Mouse (Mus musculus) lung, postnatal 0 days (tissue): ENCODE results near the gene Nudt4. TPM values are rescaled to one million over a fixed set of nuclear protein-coding genes. Genes with fewer than 3 reads are reported as not detected.
A peak's percentile ranks its signal among the peaks of the same experiment; 100 is the strongest.

Experiments used
- ATAC-seq: fragments of 200-750 bp; cut with Nextera tagmentation; 2 replicates; pipeline ENCODE4 v1.8.0; 2017; ENCODE audit warnings: moderate library complexity
- DNase-seq: peaks from one replicate; pipeline ENCODE4 v3.0.0-alpha.2; 2016; ENCODE audit warnings: low spot score
- H3K27ac ChIP-seq: fragments of 300-500 bp; sonication (generic); 2 replicates; pipeline ENCODE4 v1.5.1; 2014; ENCODE audit warnings: antibody characterized with exemption, mild to moderate bottlenecking, low read length, mixed read lengths
- H3K27me3 ChIP-seq: fragments of 300-500 bp; sonication (generic); replicated peaks from 2 replicates; pipeline ENCODE4 v1.6.1; 2014; ENCODE audit warnings: low read length, mixed read lengths; ENCODE audit not compliant: insufficient read depth
- H3K36me3 ChIP-seq: fragments of 300-500 bp; sonication (generic); 2 replicates; pipeline ENCODE4 v1.6.1; 2014; ENCODE audit warnings: low read length, mixed read lengths; ENCODE audit not compliant: insufficient read depth
- H3K4me1 ChIP-seq: fragments of 300-500 bp; sonication (generic); 2 replicates; pipeline ENCODE4 v1.6.1; 2014; ENCODE audit warnings: antibody characterized with exemption, low read depth, low read length, mixed read lengths; ENCODE audit not compliant: insufficient read depth
- H3K4me2 ChIP-seq: fragments of 300-500 bp; sonication (generic); replicated peaks from 2 replicates; pipeline ENCODE4 v1.6.1; 2014; ENCODE audit warnings: low read depth, mild to moderate bottlenecking, low read length, moderate library complexity, mixed read lengths
- H3K4me3 ChIP-seq: fragments of 300-500 bp; sonication (generic); 2 replicates; pipeline ENCODE4 v1.5.1; 2014; ENCODE audit warnings: low read depth, low read length
- H3K9ac ChIP-seq: fragments of 300-500 bp; sonication (generic); replicated peaks from 2 replicates; pipeline ENCODE4 v1.6.1; 2014; ENCODE audit warnings: low read depth, mild to moderate bottlenecking
- H3K9me3 ChIP-seq: fragments of 300-500 bp; sonication (generic); 2 replicates; pipeline ENCODE4 v1.6.1; 2016; ENCODE audit warnings: low read length, mixed read lengths
- CTCF ChIP-seq: IDR thresholded peaks from 2 replicates; pipeline ENCODE4 v1.5.1; 2016; ENCODE audit warnings: antibody characterized with exemption, mild to moderate bottlenecking
- EP300 ChIP-seq: IDR thresholded peaks from 2 replicates; pipeline ENCODE4 v1.6.1; 2016; ENCODE audit warnings: antibody characterized with exemption, mild to moderate bottlenecking, control low read depth
- WGBS: fragments of 180-500 bp; shearing (Covaris S2); extraction: QIAGEN DNeasy Blood & Tissue Kit; methylation state at CpG from one replicate; pipeline ENCODE4 v1.1.7; 2014; 5-methylcytosine and 5-hydroxymethylcytosine counted together
- polyA plus RNA-seq: library from polyadenylated mRNA; unstranded; fragments of >200 nt; fragmentation: Nextera tagmentation; extraction: Ambion mirVana; gene quantifications from 2 replicates; pipeline ENCODE4 v1.2.1, GENCODE M21; 2015

Gene Nudt4
- polyA plus RNA-seq: 50.3 and 53.9 TPM in 2 replicates

- H3K36me3 ChIP-seq: no peaks in the 10 kb centered on the region
- H3K4me1 ChIP-seq: peaks cover 13% of the 10 kb centered on the region; the same call in 1 of the 2 replicates
- WGBS: 10% methylated on average over 32 of the region's 97 CpGs
- peak; percentile 93 for ATAC-seq
- peak within 1 kb of the TSS; percentile 87 for H3K27ac ChIP-seq
- H3K9ac ChIP-seq: peak within 1 kb of the TSS; percentile 81
- peak; percentile 95 for DNase-seq
- no peaks in the 10 kb centered on the region for H3K27me3 ChIP-seq
- no peaks in the 10 kb centered on the region for H3K9me3 ChIP-seq
- TF ChIP-seq EP300: no peak
- peak within 1 kb of the TSS; percentile 62 for H3K4me2 ChIP-seq
- H3K4me3 ChIP-seq: peak within 1 kb of the TSS; percentile 93
Measured at GRCm38 (mm10) chr10:95563851-95564845, at the start of gene Nudt4. Gene Nudt4 (minus strand): TSS chr10:95564146.

GRCm38 (mm10) chr10:95611331-95611721, 47.4 kb upstream of the Nudt4 start:
- Histone ChIP-seq H3K36me3 (no peaks in the 10 kb centered on the region), H3K4me1 (no peaks in the 10 kb centered on the region), H3K27ac (no peak overlapping the region), H3K4me3 (no peak overlapping the region), H3K4me2 (0 out of 2 replicates have a peak overlapping the region, but pooled peaks have one; percentile 3), H3K27me3 (no peaks in the 10 kb centered on the region), H3K9me3 (no peaks in the 10 kb centered on the region), H3K9ac (no peak overlapping the region)
- ATAC-seq (no peak; the same call in 1 of the 2 replicates), DNase-seq (no peak)
- TF ChIP-seq EP300 (no peak), CTCF (no peak)
- 52% methylated on average over 10 of the region's 10 CpGs for WGBS

DNA sequence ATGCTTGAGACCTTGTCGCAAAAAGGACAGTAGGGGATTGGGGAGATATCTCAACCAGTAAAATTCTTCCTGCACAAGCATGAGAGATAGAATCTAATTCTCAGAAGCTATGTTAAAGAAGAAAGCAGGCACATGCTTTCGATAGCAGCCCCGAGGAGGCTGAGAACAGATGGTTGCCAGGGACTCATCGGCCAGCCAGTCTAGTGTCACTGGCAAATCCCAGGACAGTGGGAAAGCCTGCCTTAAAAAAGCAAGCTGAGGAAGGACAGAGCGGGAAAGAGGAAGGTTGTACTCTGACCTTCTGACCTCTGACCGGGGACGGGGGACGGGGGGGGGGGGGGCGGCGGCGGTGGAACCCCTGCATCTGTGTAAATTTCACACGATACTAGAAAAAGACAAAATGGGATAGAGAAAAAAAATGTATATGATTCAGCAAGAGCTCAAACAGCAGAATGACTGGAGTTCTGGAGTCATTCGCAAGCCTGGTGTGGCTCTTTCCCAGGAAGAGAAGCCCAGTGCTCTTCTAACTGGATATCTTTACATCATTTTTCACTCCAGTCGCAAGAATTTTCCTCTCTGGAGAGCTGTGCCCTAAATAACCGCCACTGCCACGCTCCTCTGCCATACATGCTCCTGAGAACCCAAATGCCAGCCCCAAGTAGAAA, 46.9 kb upstream of the Nudt4 start:
- no peaks in the 10 kb centered on the region for H3K36me3 ChIP-seq
- no peak for TF ChIP-seq CTCF
- TF ChIP-seq EP300: no peak
- 46% methylated on average over 15 of the region's 16 CpGs for WGBS

GRCm38 (mm10) chr10:95604979-95605613, 41.1 kb upstream of the Nudt4 start:
- TF ChIP-seq CTCF: no peak
- TF ChIP-seq EP300: no peak
- Histone ChIP-seq H3K4me2 (peak overlapping the region; percentile 22; the same call in 1 of the 2 replicates), H3K27ac (no peak overlapping the region), H3K4me3 (no peak overlapping the region), H3K9ac (no peak overlapping the region), H3K4me1 (no peaks in the 10 kb centered on the region), H3K36me3 (no peaks in the 10 kb centered on the region), H3K27me3 (no peaks in the 10 kb centered on the region), H3K9me3 (no peaks in the 10 kb centered on the region)
- ATAC-seq (peak; percentile 50), DNase-seq (peak; percentile 30)
- WGBS: 35% methylated on average over 22 of the region's 22 CpGs

More for the DNA sequence above, 46.9 kb upstream of the Nudt4 start:
- DNase-seq: no peak
- Histone ChIP-seq H3K27me3 (no peaks in the 10 kb centered on the region), H3K27ac (no peak overlapping the region), H3K4me3 (no peak overlapping the region), H3K9me3 (no peaks in the 10 kb centered on the region), H3K4me1 (no peaks in the 10 kb centered on the region), H3K4me2 (0 out of 2 replicates have a peak overlapping the region, but pooled peaks have one; percentile 3), H3K9ac (no peak overlapping the region)
- ATAC-seq: no peak

DNA sequence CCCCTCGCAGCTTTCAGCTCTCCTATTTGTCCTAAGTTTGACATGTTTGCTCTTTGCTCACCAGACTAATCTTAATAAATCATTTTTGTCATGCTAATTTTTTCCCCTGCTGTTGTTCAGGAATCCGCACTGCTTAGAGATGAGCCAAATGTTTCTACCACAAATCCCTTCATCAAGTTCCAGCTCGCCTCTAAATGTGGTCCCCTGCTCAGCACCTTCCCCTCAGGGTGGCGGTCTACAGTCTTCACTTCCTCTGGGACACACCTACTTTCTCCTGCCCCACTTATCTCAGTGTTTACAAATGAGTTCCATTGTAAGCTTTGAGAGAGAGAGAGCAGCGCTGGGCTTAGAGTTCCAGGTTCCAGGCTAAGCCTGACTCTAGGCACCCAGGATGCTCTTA, 36.6 kb upstream of the Nudt4 start:
- Histone ChIP-seq H3K9ac (no peak overlapping the region), H3K27me3 (no peaks in the 10 kb centered on the region), H3K4me3 (no peak overlapping the region), H3K4me2 (no peak overlapping the region), H3K4me1 (no peaks in the 10 kb centered on the region), H3K9me3 (no peaks in the 10 kb centered on the region), H3K27ac (no peak overlapping the region), H3K36me3 (no peaks in the 10 kb centered on the region)
- no peak for TF ChIP-seq EP300
- TF ChIP-seq CTCF: no peak
- 22% methylated on average over 5 of the region's 5 CpGs for WGBS
- no peak for ATAC-seq
- DNase-seq: no peak

DNA sequence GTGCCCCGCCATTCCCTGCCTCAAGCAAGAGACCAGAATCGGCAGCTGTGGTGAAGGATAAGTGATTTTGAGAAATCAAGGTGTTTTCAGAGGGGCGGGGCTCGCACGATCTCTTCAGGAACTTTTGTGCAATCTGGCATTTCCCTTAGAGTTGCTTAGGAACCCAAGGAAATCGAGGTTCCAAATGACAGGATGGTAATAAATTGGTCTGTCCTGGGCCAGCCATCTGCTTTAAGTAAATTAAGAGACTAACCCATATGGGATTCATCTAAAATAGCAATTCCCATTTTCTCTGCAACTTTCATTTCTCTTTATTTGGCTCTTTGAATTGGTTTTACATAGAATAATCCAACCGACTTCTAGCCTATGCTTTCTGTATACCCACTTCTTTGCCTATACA, 35.8 kb upstream of the Nudt4 start:
- no peaks in the 10 kb centered on the region for H3K27me3 ChIP-seq
- TF ChIP-seq EP300: no peak
- no peak for TF ChIP-seq CTCF
- no peaks in the 10 kb centered on the region for H3K36me3 ChIP-seq
- no peak overlapping the region for H3K27ac ChIP-seq
- 84% methylated on average over 7 of the region's 7 CpGs for WGBS
- H3K4me2 ChIP-seq: no peak overlapping the region
- H3K9ac ChIP-seq: no peak overlapping the region
- DNase-seq (no peak), ATAC-seq (no peak)
- no peak overlapping the region for H3K4me3 ChIP-seq
- no peaks in the 10 kb centered on the region for H3K9me3 ChIP-seq
- no peaks in the 10 kb centered on the region for H3K4me1 ChIP-seq
